ENCODE assay signal across 13 mouse cellular contexts in the genomic region with DNA sequence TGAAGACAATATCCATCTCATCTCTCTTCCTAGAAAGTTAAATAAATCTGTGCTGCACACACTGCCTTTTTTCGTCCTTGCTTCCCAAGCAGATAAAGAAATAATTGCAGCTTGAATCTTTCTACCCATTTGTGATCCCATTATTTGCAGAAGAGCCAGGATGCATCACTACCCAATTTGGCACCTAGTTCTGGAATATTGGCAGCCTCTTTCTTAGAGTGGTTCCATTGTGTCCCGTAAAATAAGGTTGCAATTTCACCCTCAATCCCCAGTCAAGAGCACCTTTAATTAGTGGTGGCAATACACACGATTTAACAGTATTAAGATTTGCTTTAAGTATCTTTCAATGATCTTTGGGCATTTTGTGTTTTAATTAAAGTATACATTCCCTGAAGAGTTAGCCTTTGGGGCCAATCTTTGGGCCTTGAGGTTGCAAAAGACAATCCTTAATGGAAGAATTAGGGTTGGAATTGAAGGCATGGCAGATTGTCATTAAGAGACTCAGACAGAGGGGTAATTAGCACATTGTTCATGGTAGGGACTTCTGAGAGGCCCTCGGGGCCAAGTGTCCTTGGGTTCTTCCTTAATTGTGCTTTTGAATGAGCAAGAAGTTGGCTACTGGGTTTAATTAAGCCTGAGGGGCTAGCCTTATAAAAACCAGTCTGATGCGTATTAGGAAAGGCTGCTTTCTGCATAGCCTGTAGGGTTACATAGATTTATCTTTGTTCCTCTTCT.
"Had no signal": no experiment of that assay in that cellular context is flagged by ENCODE, and none has a peak within 500 bp of the region (broad histone marks: within the 10 kb centered on the region; RNA-seq: fewer than 3 reads in every experiment).

No protein-coding gene starts in this region.

- H3K9ac ChIP-seq: limb, embryonic 15.5 days; liver, embryonic 12.5 days; lung, embryonic 14.5 days; neural tube, embryonic 12.5 days; stomach, embryonic 15.5 days had no signal

- H3K27me3 ChIP-seq: limb, embryonic 15.5 days; liver, embryonic 12.5 days; megakaryocyte, embryonic 14.5 days; neural tube, embryonic 12.5 days; stomach, embryonic 15.5 days had no signal

- ATAC-seq: liver, embryonic 12.5 days had no signal

- H3K4me1 ChIP-seq: liver, embryonic 12.5 days; megakaryocyte, embryonic 14.5 days had no signal

- H3K9me3 ChIP-seq: limb, embryonic 15.5 days; liver, embryonic 12.5 days; neural tube, embryonic 12.5 days; stomach, embryonic 15.5 days had no signal

- H3K36me3 ChIP-seq: limb, embryonic 15.5 days; liver, embryonic 12.5 days; neural tube, embryonic 12.5 days; stomach, embryonic 15.5 days had no signal

- H3K4me2 ChIP-seq: limb, embryonic 15.5 days; liver, embryonic 12.5 days; lung, embryonic 14.5 days; neural tube, embryonic 12.5 days; stomach, embryonic 15.5 days had no signal

- H3K4me3 ChIP-seq: left cerebral cortex, adult 2 months; limb, embryonic 15.5 days; liver, embryonic 12.5 days; megakaryocyte, embryonic 14.5 days; neural tube, embryonic 12.5 days; stomach, embryonic 15.5 days had no signal

- H3K27ac ChIP-seq: left cerebral cortex, adult 2 months; limb, embryonic 15.5 days; liver, embryonic 12.5 days; neural tube, embryonic 12.5 days; stomach, embryonic 15.5 days had no signal

- DNase-seq: kidney, adult 18-20 months; kidney, postnatal 14 days; lung, embryonic 14.5 days; lung, postnatal 10 days; lung, postnatal 4 days; right cerebral cortex, postnatal 14 days; thymus, postnatal 4 days had no signal
